Mouse (Mus musculus) adrenal gland, postnatal 4 days (tissue): ENCODE results near the gene Fubp3. TPM values are rescaled to one million over a fixed set of nuclear protein-coding genes. Genes with fewer than 3 reads are reported as not detected.

Source experiments
- DNase-seq, 2 experiments: peaks; one replicate each; pipeline ENCODE4 v3.0.0; 2021 to 2022; ENCODE audit warnings: low spot score in 2 of 2, mixed read lengths in 2 of 2
- total RNA-seq, 2 experiments: library from RNA; stranded (reverse); gene quantifications; 2 replicates each; pipeline ENCODE4 v1.2.3; 2021

Gene Fubp3
- total RNA-seq, 2 experiments from 2014 or later, result 87.0 to 91.6 TPM

DNA sequence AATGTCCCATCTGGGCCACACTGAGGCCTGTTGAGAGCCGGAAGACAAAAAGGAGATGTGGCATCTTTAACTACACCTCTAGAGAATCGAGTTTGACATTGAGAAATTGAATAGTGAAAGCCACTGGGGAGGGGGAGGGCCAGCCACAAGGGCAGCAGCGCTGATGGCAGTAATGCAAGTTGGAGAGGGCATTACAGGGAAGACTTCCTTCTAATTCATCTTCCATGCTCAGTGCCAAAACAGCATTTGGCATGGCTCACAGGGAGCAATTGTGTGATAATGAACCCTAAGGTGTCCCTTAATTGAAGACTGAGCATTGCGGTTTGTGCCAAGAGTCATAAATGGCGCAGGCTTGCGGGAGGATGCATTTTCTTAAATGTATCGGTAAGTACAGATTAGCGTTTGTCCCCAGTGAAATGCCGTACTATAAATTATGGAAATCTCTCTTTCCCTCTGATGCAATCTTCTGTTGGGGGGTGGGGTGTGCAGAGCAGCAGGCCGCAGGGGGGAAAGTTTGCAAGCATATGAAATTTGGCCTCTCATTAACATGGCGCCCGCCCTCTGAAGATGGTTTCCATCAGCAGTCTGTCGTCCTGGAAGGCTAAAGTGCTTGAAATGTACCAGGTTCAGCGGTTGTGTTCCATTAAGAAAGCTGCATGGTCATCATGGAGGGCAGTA is 46.2 kb downstream of the Fubp3 start:
- no peak for DNase-seq

DNA sequence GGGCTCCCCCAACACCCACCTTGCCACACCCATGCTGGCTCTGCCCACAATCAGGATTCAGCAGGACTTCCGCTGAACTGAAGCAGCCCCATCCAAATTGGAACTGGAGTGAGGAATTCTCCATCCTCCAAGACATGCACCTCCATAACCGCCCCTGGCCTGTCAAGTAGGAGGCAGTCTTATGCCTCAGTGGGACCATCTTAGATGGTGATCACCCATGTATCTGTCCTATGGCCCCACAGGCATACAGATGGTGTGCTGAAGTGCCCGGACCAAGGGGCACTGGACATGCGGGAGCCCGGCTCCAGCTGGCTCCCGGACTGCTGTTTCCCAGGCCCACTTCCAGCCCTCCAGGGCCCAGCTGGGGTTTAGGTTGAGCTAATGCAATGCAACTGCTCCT is 46.8 kb downstream of the Fubp3 start:
- DNase-seq, result no peak

DNA sequence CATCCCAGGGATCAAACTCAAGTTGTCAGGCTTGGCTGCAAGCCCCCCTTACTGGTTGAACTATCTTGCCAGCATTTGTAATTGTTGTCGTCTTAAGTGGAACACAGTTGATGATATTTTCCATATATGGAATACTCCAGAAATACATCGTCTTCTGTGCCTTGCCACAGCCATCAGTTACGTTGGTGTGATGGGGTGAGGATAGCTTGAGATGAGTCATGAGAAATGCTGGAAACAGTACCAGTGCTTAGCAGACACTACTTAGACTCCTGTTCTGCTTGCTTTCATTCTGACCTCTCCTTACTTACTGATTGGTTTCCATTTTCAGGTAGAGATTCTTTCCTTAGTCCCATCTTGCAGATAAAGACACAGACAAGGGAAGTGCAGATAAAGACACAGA is 61.1 kb downstream of the Fubp3 start:
- no peak for DNase-seq

DNA sequence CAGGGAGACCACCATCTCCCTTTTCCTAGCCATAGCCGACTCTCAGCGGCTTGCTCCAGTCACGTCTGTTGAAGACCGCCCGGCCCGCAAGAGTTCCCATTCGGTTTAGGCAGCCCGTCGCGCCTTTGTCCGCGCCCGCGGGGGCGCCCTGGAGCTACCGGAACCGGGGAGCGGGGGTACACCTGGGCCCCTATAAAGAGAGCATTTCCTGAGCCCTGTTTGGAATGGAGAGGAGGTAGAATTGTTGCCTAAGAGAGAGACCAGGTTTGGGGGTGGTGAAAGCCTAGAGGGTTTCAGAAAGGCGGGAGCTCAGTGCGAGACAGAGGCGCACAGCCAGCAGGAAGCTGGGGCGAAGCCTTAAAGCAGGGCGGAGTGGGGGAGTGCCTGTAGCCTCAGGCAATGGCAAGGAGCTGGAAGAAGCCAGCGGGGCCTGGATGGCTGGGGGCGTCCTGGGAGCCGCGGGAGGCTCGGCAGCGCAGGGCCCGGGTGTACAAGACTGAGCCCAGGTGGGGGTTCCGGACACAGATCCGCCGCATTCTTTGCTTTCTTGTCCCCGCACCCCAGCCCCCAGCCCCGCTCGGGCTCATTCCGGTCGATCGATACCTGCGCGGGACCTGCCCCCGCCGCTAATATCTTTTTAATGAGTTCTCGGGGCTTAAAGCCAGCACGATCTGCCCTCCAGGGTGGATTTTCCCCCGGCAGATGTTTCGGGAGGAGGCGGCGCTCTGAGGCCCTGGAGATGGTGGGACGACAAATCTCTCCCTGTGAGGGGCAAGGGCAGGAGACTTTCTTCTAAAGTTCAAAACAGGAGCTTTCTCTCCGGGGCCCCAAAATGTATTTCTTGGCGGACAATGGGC is 63.1 kb downstream of the Fubp3 start:
- no peak for DNase-seq

DNA sequence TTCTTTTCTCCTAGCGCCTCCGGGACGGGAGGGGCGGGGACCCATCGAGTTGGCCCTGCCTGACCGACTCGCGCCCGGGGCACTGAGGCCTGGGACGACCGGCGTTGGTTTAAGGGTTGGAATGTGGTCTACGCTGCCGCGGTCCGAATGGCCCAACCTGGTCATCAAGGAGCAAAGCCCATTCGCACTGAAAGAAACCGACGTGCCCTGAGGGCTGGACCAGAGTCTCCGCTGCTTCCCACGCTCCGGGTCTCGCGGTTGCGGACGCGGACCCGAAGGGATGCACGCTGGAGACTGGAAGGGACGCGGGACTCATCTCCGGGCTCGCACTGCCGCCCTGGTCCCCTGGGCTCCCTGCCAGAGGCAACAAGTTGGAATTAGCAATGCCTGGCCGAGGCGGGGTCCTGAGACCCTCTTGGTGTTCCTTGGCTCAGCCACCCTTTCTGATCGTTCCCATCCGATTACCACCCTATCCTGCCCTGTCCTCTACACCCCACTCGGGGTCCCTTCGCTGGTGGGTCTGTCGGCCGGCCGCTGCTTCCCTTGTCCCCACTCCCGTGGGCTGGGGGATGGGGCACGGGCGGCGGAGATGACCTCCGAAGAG is 63.8 kb downstream of the Fubp3 start:
- DNase-seq, result no peak

DNA sequence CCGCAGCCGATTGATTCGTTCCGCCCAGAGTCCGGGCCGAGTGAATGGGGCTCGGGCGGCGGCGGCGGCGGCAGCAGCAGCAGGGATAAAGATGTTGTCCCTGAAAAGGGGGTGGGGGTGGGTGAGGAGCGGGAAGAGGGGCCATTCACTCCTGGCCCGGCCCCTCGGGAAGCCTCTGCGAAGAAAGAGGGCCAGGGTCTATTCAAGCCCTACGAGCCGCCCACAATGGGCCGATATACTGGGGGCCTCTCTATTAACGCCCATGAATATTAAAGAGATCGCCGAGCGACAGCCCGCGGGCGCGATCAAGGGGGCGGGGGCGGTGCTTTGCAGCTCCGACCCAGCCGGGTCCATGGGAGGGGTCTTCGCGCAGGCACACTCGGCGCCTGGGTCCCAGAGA is 64.3 kb downstream of the Fubp3 start:
- DNase-seq, result no peak

DNA sequence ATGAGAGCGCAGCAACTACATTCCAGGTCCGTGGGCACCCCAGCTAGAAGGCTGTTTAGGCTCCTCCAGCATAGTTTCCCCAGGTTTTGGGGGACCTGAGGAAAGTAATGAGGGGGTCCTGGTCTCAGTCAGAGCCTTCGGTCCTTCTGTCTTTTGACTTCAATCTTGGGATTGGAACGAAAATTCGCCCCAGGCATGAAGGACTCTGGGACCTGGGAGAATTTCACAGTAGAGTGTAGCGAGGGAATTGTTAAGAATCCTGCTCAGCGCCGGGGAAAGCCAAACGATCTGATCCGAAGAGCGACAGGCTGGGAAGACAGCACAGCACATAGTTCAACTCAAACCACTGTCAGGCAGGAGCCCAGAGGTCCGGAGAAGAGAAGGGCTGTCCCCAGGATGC is 64.9 kb downstream of the Fubp3 start:
- no peak for DNase-seq

DNA sequence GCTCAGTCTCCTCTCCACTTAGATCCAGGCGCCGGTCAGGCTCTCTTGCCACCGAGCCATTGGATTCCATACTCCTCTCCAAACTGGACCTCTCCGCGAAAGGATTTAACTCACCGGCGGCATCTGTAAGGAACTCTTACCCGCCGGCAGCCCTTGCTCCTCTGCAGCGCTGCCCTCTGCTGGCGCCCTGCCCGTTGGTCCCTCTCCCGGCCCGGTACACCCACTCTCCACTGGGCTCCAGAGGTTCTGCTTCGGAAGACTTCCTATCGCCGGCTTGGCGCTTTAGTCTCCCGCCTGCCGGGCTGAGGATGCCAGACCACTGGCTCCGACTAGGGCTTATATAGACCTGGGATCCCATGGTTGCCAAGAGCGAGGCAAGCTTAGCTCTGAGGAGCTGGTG is 65.4 kb downstream of the Fubp3 start:
- DNase-seq, result no peak

DNA sequence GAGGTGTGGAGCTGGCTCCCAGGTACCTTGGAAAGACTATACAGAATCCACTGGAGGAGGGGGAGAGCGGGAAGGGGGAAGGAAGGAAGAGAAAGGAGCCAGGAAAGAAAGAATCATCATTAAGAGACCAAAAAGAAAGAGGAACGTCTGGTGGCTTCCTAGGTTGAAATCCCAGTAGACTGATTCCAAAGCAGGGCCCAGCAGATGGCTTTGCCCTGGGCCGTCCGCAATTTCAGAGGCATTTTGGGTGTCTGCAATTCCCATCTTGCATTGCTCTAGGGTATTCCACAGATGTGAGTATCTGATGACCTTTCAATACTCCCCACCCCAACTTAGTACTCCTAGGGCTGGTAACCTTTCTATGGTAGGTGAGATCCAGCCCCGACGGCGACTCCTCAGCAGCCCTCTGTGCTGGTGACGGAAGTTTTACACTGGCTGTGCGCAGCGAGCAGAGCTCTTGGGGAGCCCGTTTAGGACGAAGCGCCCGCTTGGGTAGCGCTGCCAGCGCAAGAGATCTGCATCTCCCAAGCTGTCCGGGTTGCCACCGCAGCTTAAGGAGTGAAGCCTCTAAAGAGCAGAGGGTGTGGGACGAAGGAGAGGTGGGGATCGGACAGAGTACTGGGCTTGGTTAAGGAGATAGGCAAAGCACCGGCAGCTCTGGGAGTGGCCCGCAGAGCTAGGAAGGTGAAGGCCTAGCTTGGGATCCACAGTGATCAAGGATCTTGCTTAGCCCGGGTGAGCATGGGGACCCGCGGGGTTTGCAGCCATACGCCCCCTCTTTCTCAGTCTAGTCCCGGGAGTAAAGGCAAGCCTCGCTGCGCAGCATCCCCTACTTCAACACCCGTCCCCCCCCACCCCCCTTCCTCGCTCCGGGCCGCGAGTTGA is 66.4 kb downstream of the Fubp3 start:
- no peak for DNase-seq

DNA sequence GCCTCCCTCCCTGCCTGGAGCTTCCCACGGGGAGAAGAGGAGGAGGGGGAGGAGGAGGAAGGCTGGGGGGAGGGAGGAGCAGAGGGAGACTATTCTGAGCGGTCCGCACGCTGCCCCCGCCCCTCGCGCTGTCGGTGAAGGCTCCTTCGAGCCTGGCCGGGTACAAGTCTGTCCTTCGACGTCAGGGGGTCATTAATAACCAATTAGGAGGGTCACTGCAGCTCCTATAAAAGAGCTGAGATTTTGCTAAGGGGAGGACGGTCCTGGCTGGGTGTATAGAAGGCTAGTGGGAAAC is 67.0 kb downstream of the Fubp3 start:
- DNase-seq, result no peak

DNA sequence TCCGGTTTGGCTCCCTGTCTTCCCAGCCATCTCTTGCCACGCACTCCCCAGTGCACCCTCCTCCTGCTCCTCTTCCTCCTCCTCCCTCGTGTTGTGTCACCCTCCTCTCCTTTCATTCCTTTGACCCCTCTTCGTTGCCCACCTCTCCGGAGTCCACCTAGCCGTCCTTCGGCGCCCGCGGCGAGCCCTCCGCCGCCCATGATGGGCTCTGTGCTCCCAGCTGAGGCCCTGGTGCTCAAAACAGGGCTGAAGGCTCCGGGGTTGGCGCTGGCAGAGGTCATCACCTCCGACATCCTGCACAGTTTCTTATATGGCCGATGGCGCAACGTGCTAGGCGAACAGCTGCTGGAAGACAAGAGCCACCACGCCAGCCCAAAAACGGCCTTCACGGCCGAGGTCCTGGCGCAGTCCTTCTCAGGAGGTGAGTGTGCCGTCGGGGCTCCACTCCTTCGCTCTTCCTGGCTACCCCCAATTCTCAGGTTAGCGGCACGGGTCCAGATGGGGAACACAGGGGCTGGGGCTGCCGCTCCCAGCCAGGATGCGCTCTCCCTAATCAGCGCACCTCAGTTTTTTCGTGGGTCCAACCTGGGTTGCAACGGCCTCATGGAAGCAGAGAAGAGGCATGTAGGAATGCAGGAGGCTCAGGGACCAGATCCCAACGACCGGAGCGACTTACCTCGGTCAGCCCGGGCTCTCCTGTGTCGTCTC is 67.6 kb downstream of the Fubp3 start, which contains the start of gene Prdm12:
Gene Prdm12, plus strand, starts transcription at position 137 of the 708 bp plus-strand sequence.
- no peak for DNase-seq

DNA sequence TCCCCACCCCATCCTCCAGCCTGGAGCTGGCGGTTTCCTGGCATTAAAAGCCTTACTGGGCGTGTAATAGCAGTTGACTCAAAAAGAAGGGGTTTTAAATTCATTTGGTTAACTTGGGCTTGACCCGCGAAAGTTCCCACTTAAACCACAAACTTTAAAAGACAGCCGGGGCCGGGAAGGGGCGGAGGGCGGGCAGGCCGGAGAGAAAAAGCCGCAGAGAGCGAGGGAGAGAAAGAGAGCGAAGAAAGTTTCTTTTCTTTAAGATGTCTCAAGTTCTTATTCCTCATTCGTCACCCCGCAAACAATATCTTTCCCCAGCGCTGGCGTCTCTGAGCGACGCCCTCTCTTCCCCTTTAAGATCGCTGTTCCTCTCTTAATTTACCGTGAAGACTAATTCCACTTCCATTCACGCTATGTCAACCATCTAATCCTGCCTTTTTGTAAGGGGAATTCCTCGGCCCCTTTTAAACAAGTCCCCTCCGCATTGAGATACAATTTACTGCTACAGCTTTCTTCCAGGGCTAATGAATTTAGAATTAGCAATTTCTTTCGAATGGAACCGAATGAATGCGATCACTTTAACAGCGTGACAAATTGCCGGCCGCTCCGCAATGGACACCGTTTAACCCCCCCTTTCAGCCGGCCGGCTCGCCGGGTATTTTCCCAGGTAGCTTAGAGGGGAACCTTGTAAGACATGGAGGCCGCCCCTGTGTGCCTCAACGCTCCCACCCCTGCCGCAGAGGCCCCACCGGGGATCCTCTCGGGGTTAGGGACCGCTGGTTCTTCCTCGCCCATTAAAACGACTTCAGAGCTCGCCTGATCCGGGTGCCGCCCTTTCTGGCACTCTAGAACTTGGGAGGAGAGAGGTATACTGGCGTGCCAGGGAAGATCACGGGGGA is 68.4 kb downstream of the Fubp3 start:
- no peak for DNase-seq

DNA sequence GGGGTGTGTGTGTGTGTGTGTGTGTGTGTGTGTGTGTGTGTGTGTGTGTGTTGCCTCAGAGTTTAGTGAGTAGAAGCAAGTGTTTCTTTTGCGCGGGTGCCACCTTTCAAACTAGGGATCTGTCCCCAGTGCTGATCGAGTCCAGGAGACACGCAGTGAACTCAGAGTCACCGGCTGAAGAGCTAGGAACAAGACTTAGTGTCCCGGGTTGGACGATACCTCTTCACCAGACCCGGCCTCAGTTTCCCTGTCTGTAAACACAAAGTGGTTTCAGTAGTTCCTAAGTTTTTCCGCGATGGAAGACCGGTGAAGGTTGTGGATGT is 69.0 kb downstream of the Fubp3 start:
- DNase-seq, result no peak

DNA sequence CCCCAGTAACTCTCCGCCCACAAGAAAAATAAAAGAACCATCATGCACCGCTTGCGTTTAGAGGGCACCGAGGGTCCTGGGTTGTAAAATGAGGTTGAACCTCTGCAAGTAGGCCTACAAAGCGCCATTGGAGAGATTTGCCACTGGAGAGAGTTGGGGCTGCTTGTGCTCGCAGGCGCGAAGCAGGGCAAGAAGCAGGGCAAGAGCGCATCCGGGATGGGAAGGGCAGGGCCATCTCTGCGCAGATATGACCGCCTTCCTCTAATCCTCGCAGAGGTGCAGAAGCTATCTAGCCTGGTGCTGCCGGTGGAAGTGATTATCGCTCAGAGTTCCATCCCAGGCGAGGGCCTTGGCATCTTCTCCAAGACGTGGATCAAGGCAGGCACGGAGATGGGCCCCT is 69.5 kb downstream of the Fubp3 start:
- no peak for DNase-seq

DNA sequence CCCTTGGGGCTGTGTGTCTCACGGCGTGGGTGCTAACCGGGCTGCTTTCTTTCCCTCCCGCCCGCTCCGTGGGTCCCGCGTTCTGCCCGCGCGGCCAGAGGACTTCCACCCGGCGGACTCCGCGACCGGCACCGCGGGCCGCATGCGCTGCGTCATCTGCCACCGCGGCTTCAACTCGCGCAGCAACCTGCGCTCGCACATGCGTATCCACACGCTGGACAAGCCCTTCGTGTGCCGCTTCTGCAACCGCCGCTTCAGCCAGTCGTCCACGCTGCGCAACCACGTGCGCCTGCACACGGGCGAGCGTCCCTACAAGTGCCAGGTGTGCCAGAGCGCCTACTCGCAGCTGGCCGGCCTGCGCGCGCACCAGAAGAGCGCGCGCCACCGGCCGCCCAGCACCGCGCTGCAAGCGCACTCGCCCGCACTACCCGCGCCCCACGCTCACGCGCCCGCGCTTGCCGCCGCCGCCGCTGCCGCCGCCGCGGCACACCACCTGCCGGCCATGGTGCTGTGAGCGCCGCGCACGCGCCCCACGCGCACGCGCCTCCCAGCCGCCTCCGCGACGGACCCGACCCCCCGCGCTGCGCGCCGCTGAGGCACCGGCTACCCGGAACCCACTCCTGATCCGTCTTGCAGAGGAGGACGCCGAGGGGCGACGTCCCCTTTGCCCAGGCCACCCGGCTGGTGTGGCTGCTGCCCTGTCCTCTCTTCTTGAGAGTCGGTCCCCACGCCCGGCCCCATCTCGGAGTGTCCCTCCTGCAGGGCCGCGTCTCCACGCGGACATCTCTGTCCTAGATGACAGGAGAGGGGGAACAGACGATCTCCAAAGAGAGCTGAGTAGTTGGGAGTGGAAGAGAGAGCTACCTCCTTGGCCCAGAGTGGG is 81.8 kb downstream of the Fubp3 start:
- no peak for DNase-seq

DNA sequence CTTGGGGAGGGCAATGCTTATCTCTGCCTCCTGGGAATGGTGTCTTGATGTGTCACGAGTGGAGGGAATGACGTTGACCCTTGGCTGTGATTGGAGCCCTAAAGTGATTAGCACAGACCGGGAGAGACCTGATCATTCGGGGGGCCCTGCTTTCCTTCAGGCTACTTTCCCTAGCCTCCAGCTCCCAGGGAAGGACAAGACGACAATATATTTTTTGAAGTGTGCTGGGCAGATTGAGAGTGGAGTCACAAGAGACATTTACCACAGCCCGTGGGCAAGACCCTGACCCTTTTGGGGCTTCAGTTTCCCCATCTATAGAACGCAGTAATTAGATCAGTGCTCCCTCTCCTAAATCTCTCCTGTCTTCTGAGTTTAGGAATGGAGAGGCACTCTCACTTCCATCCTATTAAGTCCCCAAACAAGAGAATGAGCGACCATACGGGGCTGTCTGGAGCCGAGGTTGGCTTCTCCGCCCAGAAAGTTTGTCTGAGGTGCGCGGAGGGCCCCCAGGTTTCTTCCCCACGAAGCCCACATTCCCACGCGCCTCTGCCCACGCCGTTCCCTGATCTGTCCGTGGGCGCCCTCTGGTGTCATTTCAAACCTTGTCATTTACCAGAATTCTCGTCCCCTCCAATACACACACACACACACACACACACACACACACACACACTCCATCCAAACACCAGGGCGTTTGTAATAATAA is 82.6 kb downstream of the Fubp3 start:
- no peak for DNase-seq

DNA sequence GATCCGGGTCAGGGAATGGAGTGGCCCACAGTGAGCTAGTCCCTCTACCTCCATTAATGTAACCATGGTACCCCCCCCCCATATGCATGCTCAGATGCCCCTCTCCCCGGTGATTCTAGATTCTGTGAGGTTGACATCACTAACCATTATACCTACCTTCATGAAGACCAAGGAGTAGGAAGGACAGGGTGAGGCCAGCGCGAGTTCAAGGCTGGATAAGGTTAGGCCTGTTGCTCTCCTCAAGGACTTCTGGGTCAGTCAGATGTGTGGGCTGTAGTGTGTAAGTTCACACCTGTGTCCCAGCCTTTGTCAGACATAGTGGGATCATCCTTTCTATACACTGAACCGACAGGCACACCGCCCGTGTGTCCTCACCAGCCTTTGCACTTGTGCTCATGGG is 83.9 kb downstream of the Fubp3 start:
- DNase-seq, result no peak
